Comparison of ENCODE assay signal across 9 mouse cellular contexts in the genomic region with DNA sequence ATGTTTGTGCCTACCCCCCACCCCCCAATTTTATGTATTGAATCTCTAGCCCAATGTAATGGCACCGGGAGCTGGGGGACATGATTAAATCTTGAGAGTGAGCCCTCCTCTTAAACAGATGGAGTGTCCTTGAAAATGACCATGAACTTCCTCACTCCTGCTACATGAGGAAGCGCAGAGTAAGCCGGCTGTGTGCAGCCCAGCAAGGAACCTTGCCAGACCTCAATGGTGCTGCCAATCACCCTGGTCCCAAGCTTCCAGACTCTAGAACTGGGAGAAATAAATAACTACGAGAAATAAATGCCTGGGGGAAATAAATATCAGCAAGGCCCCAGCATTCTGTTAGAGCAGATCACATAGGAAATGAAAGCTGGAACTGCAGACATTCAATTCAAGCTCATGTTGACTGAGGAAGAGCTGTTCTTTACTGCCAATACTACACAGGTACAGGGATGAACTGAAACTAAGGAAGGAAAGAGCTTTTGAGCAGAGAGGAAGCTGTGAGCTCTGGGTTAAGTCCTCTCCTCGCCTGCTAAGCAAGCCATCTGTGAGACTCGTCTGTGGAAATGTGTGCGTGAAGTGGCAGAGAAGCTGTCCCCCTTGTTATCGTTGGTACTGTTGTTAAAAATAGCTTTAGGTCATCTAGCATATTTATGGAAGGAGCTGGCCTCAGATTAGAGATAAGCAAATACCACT. TPM values are rescaled to one million over a fixed set of nuclear protein-coding genes. Genes with fewer than 3 reads are reported as not detected.
DNase-seq lines count a peak whose midpoint lies in the region; ATAC-seq and TF ChIP-seq lines count a peak whose summit lies in the region.
"Had no signal": no experiment of that assay in that cellular context is flagged by ENCODE, and none has a peak within 500 bp of the region (broad histone marks: within the 10 kb centered on the region; RNA-seq: fewer than 3 reads in every experiment).

No protein-coding gene starts in this region.

- H3K4me2 ChIP-seq in lung, postnatal 0 days (replicated peaks; ENCODE audit: low read depth, low read length): peak overlapping the region; percentile 19; the same call in 1 of the 2 replicates
- H3K4me2 ChIP-seq: liver, embryonic 11.5 days had no signal

- no peaks in the 10 kb centered on the region for H3K9me3 ChIP-seq in lung, postnatal 0 days (ENCODE audit: low read length)

- no peak for TF ChIP-seq CTCF in lung, postnatal 0 days (IDR thresholded peaks at IDR 0.05)

- 28% methylated on average over 8 of the region's 8 CpGs for WGBS in lung, postnatal 0 days

- H3K27me3 ChIP-seq in lung, postnatal 0 days (replicated peaks; ENCODE audit: insufficient read depth, low read length): no peaks in the 10 kb centered on the region

- H3K4me3 ChIP-seq in lung, postnatal 0 days (ENCODE audit: low read depth, low read length): no peak overlapping the region

- H3K4me1 ChIP-seq in lung, postnatal 0 days (ENCODE audit: insufficient read depth, low read depth, low read length): peaks cover 3% of the 10 kb centered on the region; the same call in 1 of the 2 replicates

- TF ChIP-seq EP300 in lung, postnatal 0 days (IDR thresholded peaks at IDR 0.05): no peak

- DNase-seq in adrenal gland, postnatal 10 days: peak; percentile 29
- no peak for DNase-seq in adrenal gland, postnatal 25 days
- DNase-seq in lung, postnatal 0 days (ENCODE audit: low spot score): no peak
- DNase-seq in lung, postnatal 36 days: no peak
- DNase-seq in heart, postnatal 4 days: peak; percentile 35
- no peak for DNase-seq in spleen, postnatal 36 days (ENCODE audit: low spot score in 2 of 2)
- DNase-seq in urinary bladder, adult 18-20 months (ENCODE audit: low spot score in 2 of 2): no peak

- ATAC-seq in lung, postnatal 0 days: no peak
- peak; percentile 80 for ATAC-seq in megakaryocyte progenitor cell, adult 5-6 weeks (replicated peaks; ENCODE audit: poor library complexity)

- no peaks in the 10 kb centered on the region for H3K36me3 ChIP-seq in lung, postnatal 0 days (ENCODE audit: insufficient read depth, low read length)

- no peak overlapping the region for H3K27ac ChIP-seq in lung, postnatal 0 days (ENCODE audit: low read length)

- no peak overlapping the region for H3K9ac ChIP-seq in lung, postnatal 0 days (replicated peaks; ENCODE audit: low read depth)

RNA-seq across cellular contexts. Expression of a gene that starts 16.3 kb away (rescaled TPM):
- total RNA-seq in adrenal gland, postnatal 10 days (2021): 1 to 10 TPM; 3.8 to 7.0 TPM
- total RNA-seq in adrenal gland, postnatal 25 days (2021): 4.4 TPM in 1 of 2 replicates, not detected in the other
- 1.2 and 2.0 TPM in 2 replicates for polyA plus RNA-seq in lung, postnatal 0 days (2015; fragmentation: Nextera tagmentation; extraction: Ambion mirVana)
- 1 to 10 TPM; 2.0 to 8.7 TPM for total RNA-seq in heart, postnatal 4 days (2021)
- 40.1 and 57.4 TPM in 2 replicates for total RNA-seq in megakaryocyte progenitor cell, adult 5-6 weeks (2015)
- total RNA-seq in megakaryocyte progenitor cell, adult 5-6 weeks (2017): 14.5 and 14.6 TPM in 2 replicates

RNA-seq across cellular contexts. Expression of a gene that starts 35.6 kb away (rescaled TPM):
- 10 to 100 TPM; 30.3 to 30.7 TPM for total RNA-seq in adrenal gland, postnatal 10 days (2021)
- total RNA-seq in adrenal gland, postnatal 25 days (2021): 31.1 and 35.6 TPM in 2 replicates
- polyA plus RNA-seq in lung, postnatal 0 days (2015; fragmentation: Nextera tagmentation; extraction: Ambion mirVana): 45.0 and 53.0 TPM in 2 replicates
- 10 to 100 TPM; 43.5 to 48.8 TPM for total RNA-seq in heart, postnatal 4 days (2021)
- total RNA-seq in megakaryocyte progenitor cell, adult 5-6 weeks (2015): 80.3 and 85.5 TPM in 2 replicates
- total RNA-seq in megakaryocyte progenitor cell, adult 5-6 weeks (2017): 34.1 and 39.4 TPM in 2 replicates

RNA-seq across cellular contexts. Expression of a gene that starts 35.6 kb away (rescaled TPM):
- total RNA-seq in adrenal gland, postnatal 10 days (2021): 1 to 10 TPM; 6.1 to 9.6 TPM
- total RNA-seq in adrenal gland, postnatal 25 days (2021): 4.5 and 6.6 TPM in 2 replicates
- 8.3 and 10.3 TPM in 2 replicates for polyA plus RNA-seq in lung, postnatal 0 days (2015; fragmentation: Nextera tagmentation; extraction: Ambion mirVana)
- 10 to 100 TPM; 11.7 to 14.6 TPM for total RNA-seq in heart, postnatal 4 days (2021)
- 46.1 and 53.0 TPM in 2 replicates for total RNA-seq in megakaryocyte progenitor cell, adult 5-6 weeks (2015)
- total RNA-seq in megakaryocyte progenitor cell, adult 5-6 weeks (2017): 45.9 and 56.2 TPM in 2 replicates

Comparison
In these comparisons a context has a peak if more than half of its experiments do, and no peak if none do; other contexts are left out.
1. DNase-seq: peak in adrenal gland, postnatal 10 days (single experiment) and heart, postnatal 4 days (single experiment); none in adrenal gland, postnatal 25 days (single experiment), lung, postnatal 0 days (single experiment), lung, postnatal 36 days (single experiment), spleen, postnatal 36 days (0 of 2) and urinary bladder, adult 18-20 months (0 of 2).